Mouse (Mus musculus) heart, embryonic 14.5 days (tissue): ENCODE results near the gene Il1b. TPM values are rescaled to one million over a fixed set of nuclear protein-coding genes. Genes with fewer than 3 reads are reported as not detected.
A peak's percentile ranks its signal among the peaks of the same experiment; 100 is the strongest.

Experiments used
- ATAC-seq: fragments of 200-750 bp; cut with Nextera tagmentation; 2 replicates; pipeline ENCODE4 v1.8.0; 2017; ENCODE audit warnings: low read depth, moderate TSS enrichment; ENCODE audit not compliant: insufficient number of reproducible peaks, insufficient read depth, low FRiP score
- H3K27ac ChIP-seq, 2 experiments: fragments of 200-500 bp in 1 of 2; fragments of 300-500 bp in 1 of 2; sonication (generic) in 1 of 2; replicated peaks in 1 of 2; 2 replicates each; pipeline ENCODE4 v1.5.1; 2012 to 2014; ENCODE audit warnings: low read depth in 2 of 2, low read length in 2 of 2, control low read depth in 1 of 2, mild to moderate bottlenecking in 1 of 2, mixed read lengths in 1 of 2; ENCODE audit not compliant: control insufficient read depth in 1 of 2, insufficient read depth in 1 of 2
- H3K27me3 ChIP-seq: fragments of 300-500 bp; sonication (generic); 2 replicates; pipeline ENCODE4 v1.6.1; 2014; ENCODE audit warnings: mild to moderate bottlenecking, low read length, control low read depth; ENCODE audit not compliant: control insufficient read depth, insufficient read depth
- H3K36me3 ChIP-seq: fragments of 300-500 bp; sonication (generic); 2 replicates; pipeline ENCODE4 v1.6.1; 2014; ENCODE audit warnings: mild to moderate bottlenecking, control low read depth, low read length, mixed read lengths; ENCODE audit not compliant: control insufficient read depth, insufficient read depth
- H3K4me1 ChIP-seq, 2 experiments: fragments of 200-500 bp in 1 of 2; fragments of 300-500 bp in 1 of 2; sonication (generic) in 1 of 2; 2 replicates each; pipeline ENCODE4 v1.6.1; 2012 to 2014; ENCODE audit warnings: low read length in 2 of 2, control low read depth in 1 of 2, mixed read lengths in 1 of 2; ENCODE audit not compliant: control insufficient read depth in 2 of 2, insufficient read depth in 2 of 2
- H3K4me2 ChIP-seq: fragments of 300-500 bp; sonication (generic); 2 replicates; pipeline ENCODE4 v1.6.1; 2014; ENCODE audit warnings: mild to moderate bottlenecking, low read length
- H3K4me3 ChIP-seq, 2 experiments: fragments of 200-500 bp in 1 of 2; fragments of 300-500 bp in 1 of 2; sonication (generic) in 1 of 2; 2 replicates each; pipeline ENCODE4 v1.5.1; 2012 to 2014; ENCODE audit warnings: low read length in 2 of 2, mild to moderate bottlenecking in 2 of 2, control low read depth in 1 of 2, low read depth in 1 of 2, moderate library complexity in 1 of 2; ENCODE audit not compliant: control insufficient read depth in 1 of 2, insufficient read depth in 1 of 2
- H3K9ac ChIP-seq: fragments of 300-500 bp; sonication (generic); 2 replicates; pipeline ENCODE4 v1.6.1; 2014; ENCODE audit warnings: mild to moderate bottlenecking, low read length
- H3K9me3 ChIP-seq: fragments of 300-500 bp; sonication (generic); 2 replicates; pipeline ENCODE4 v1.6.1; 2016; ENCODE audit warnings: low read length, control low read depth; ENCODE audit not compliant: control insufficient read depth
- WGBS: fragments of 180-500 bp; shearing (Covaris S2); extraction: QIAGEN DNeasy Blood & Tissue Kit; methylation state at CpG from one replicate; pipeline ENCODE4 v1.1.7; 2014; 5-methylcytosine and 5-hydroxymethylcytosine counted together
- polyA plus RNA-seq: library from polyadenylated mRNA; unstranded; fragments of >200 nt; fragmentation: Nextera tagmentation; extraction: Ambion mirVana; gene quantifications from 2 replicates; pipeline ENCODE4 v1.2.1, GENCODE M21; 2014

Il1b gene
- polyA plus RNA-seq, 1 experiment from 2014 or later: 0.24 TPM

DNA sequence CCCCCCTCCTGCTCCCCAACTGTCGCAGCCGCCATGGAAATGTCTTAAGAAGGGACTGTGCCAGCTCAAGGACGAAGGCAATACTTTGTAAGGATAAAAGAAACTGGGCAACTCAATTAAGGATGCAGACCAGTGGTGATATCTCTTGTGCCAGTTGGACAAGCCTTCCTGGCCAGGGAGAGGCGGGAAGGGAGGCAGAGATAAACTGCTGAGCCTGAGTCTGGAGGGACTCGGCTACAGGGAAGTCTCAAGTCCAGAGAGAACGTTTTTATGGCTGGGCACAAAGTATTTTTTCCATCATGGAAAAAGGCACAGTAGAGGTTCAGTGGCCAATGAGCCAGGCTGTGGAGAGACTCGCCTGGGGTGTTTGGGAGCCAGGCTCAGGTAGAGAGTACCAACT lies 40.9 kb downstream of the Il1b start:
- H3K36me3 ChIP-seq: no peaks in the 10 kb centered on the region
- no peak overlapping the region for H3K9ac ChIP-seq
- WGBS: 47% methylated on average over 7 of the region's 7 CpGs
- peak overlapping the region; percentile 45 to 59; a peak in 3 of 4 replicates for H3K27ac ChIP-seq
- ATAC-seq: no peak
- H3K4me3 ChIP-seq: no peak overlapping the region
- peaks cover 4% of the 10 kb centered on the region; the same call in 1 of the 2 replicates for H3K9me3 ChIP-seq
- no peaks in the 10 kb centered on the region for H3K27me3 ChIP-seq
- H3K4me1 ChIP-seq: peaks cover 0 to 2% of the 10 kb centered on the region in 2 experiments; a peak in 1 of 4 replicates
- no peak overlapping the region for H3K4me2 ChIP-seq

- 81% methylated on average over 4 of the region's 4 CpGs for WGBS
- H3K4me1 ChIP-seq: peaks cover 0 to 2% of the 10 kb centered on the region in 2 experiments; a peak in 1 of 4 replicates
- H3K4me3 ChIP-seq: no peak overlapping the region
- H3K9me3 ChIP-seq: peaks cover 4% of the 10 kb centered on the region; the same call in 1 of the 2 replicates
- H3K27ac ChIP-seq: no peak overlapping the region
- H3K4me2 ChIP-seq: no peak overlapping the region
- no peaks in the 10 kb centered on the region for H3K36me3 ChIP-seq
- no peak overlapping the region for H3K9ac ChIP-seq
- H3K27me3 ChIP-seq: no peaks in the 10 kb centered on the region
- ATAC-seq: no peak
Observed at GRCm38 (mm10) chr2:129328238-129328637, 42.7 kb downstream of the Il1b start.

DNA sequence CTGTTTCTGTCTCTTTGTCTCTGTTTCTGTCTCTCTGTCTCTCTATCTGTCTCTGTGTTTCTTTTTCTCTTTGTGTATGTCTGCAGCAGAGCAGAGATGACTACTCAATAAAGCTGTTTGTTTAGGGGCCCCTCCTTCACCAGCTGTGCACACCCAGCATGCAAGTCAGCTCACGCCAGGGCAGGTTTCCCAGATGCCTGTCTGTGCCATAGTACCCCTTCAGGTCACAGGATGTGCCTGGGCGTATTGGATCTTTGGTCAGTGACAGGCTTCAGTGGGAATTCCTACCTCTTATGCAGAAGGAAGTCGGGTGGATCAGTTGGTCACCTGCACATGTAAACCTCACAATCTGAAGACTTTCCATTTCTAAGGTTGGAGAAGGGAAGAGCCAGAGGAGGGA lies 46.7 kb downstream of the Il1b start:
- Histone ChIP-seq H3K9ac (no peak overlapping the region), H3K27ac (no peak overlapping the region), H3K4me1 (no peaks in the 10 kb centered on the region), H3K4me2 (no peak overlapping the region), H3K36me3 (no peaks in the 10 kb centered on the region), H3K27me3 (no peaks in the 10 kb centered on the region), H3K4me3 (no peak overlapping the region), H3K9me3 (peaks cover 4% of the 10 kb centered on the region; the same call in 1 of the 2 replicates)
- WGBS: 73% methylated on average over 3 of the region's 3 CpGs
- no peak for ATAC-seq

DNA sequence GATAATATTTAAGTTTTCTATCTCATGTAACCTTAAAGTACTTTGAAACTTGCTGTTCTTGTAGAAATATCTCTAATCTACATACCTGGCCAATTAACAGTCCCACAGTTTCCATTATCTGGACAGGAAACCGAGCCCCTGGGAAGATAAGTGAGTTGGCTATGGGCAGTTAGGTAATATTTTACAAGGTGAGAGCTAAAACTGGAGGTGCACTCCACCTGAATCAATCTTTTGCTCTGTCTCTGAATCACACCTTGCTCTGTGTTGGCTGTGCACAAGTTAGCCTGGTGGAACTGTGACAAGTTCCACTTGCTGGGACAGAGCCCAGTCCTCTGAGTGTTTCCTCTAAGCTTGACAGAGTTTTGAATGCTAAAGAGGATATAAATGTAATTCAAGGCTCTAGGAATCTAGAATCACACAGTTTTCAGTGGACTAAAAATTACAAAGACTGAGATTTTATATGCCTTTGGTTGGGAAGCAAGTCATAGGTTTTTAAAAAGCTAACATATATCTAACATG lies 48.8 kb downstream of the Il1b start:
- Histone ChIP-seq H3K36me3 (no peaks in the 10 kb centered on the region), H3K4me3 (no peak overlapping the region), H3K27me3 (no peaks in the 10 kb centered on the region), H3K9ac (no peak overlapping the region), H3K9me3 (peaks cover 4% of the 10 kb centered on the region; the same call in 1 of the 2 replicates), H3K4me2 (no peak overlapping the region), H3K27ac (no peak overlapping the region), H3K4me1 (no peaks in the 10 kb centered on the region)
- WGBS: 47% methylated on average over 1 of the region's 1 CpGs
- ATAC-seq: no peak

- Histone ChIP-seq H3K9me3 (no peaks in the 10 kb centered on the region), H3K27ac (no peak overlapping the region), H3K4me2 (no peak overlapping the region), H3K27me3 (no peaks in the 10 kb centered on the region), H3K36me3 (no peaks in the 10 kb centered on the region), H3K4me1 (no peaks in the 10 kb centered on the region), H3K4me3 (no peak overlapping the region), H3K9ac (no peak overlapping the region)
- 71% methylated on average over 8 of the region's 8 CpGs for WGBS
- ATAC-seq: no peak
Observed at GRCm38 (mm10) chr2:129320033-129320605, 50.8 kb downstream of the Il1b start.

- H3K4me2 ChIP-seq: no peak overlapping the region
- WGBS: 65% methylated on average over 4 of the region's 4 CpGs
- H3K4me3 ChIP-seq: no peak overlapping the region
- H3K9ac ChIP-seq: no peak overlapping the region
- no peaks in the 10 kb centered on the region for H3K36me3 ChIP-seq
- ATAC-seq: no peak
- no peak overlapping the region for H3K27ac ChIP-seq
- H3K9me3 ChIP-seq: no peaks in the 10 kb centered on the region
- H3K27me3 ChIP-seq: no peaks in the 10 kb centered on the region
- H3K4me1 ChIP-seq: no peaks in the 10 kb centered on the region
Observed at GRCm38 (mm10) chr2:129315831-129316230, 55.1 kb downstream of the Il1b start.

- H3K9ac ChIP-seq: no peak overlapping the region
- no peak overlapping the region for H3K27ac ChIP-seq
- no peak for ATAC-seq
- H3K36me3 ChIP-seq: no peaks in the 10 kb centered on the region
- no peaks in the 10 kb centered on the region for H3K9me3 ChIP-seq
- 76% methylated on average over 6 of the region's 6 CpGs for WGBS
- H3K4me2 ChIP-seq: no peak overlapping the region
- no peak overlapping the region for H3K4me3 ChIP-seq
- no peaks in the 10 kb centered on the region for H3K4me1 ChIP-seq
- H3K27me3 ChIP-seq: no peaks in the 10 kb centered on the region
Observed at GRCm38 (mm10) chr2:129314880-129315279, 56.1 kb downstream of the Il1b start.
